Mouse (Mus musculus): ENCODE measurements around the gene Vrtn.

The Vrtn gene

DNA sequence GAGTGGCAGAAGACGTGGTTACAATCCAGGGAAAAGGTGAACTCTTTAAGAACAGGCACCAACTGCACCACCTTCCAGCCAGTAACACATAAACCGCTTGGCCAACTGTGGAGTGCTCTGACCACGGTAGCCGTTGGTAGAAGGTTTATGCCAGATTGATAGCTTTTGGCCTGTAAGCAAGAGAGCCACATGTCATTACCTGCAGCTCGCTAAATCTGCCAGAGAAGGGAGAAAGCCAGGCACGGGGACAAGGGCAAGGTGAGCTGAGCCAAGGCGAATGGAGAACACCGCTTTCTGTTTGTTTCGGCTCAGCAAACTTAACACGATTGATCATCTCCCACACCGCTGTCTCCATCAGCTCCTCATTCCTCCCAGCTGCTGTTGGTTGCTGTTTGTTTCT, 48.2 kb downstream of the Vrtn start:
- no peak for DNase-seq (ENCODE audit: low spot score)

DNA sequence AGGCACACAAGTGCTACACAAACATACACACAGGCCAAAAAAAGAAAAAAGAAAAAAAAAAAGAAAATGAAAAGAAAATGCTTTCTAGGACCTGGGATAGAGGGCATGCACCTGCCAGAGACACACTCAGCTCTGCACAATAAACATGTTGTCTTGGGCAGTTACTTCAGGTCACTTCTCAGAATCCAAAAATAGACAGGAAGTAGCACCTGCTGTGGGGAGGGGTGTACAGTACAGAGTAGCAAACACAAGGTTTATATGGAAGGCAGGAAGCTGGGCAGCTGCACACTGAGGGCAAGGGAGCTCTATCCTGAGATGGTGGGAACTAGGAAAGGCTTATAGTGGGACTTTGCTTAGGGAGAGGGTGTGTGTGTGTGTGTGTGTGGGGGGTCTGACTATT, 50.5 kb downstream of the Vrtn start:
- DNase-seq (ENCODE audit: low spot score) = no peak

DNA sequence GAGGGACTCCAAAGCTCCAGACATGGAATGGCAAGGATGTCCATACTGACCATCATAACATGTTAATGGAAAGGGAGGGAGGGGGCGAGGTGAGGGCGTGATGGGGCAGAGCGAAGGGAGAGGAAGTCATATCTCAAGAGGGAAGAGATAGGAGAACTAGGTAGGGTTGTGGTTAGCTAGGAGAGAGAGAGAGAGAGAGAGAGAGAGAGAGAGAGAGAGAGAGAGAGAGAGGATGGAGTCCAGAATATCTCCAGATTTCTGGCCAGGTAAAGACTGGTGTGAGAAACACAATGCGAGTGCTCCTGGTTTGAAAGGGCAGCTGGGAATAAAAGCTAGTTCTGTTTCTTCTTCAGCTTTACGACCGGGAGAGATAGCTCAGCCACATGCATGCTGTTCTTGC, 51.3 kb downstream of the Vrtn start:
- DNase-seq (ENCODE audit: low spot score) = no peak

DNA sequence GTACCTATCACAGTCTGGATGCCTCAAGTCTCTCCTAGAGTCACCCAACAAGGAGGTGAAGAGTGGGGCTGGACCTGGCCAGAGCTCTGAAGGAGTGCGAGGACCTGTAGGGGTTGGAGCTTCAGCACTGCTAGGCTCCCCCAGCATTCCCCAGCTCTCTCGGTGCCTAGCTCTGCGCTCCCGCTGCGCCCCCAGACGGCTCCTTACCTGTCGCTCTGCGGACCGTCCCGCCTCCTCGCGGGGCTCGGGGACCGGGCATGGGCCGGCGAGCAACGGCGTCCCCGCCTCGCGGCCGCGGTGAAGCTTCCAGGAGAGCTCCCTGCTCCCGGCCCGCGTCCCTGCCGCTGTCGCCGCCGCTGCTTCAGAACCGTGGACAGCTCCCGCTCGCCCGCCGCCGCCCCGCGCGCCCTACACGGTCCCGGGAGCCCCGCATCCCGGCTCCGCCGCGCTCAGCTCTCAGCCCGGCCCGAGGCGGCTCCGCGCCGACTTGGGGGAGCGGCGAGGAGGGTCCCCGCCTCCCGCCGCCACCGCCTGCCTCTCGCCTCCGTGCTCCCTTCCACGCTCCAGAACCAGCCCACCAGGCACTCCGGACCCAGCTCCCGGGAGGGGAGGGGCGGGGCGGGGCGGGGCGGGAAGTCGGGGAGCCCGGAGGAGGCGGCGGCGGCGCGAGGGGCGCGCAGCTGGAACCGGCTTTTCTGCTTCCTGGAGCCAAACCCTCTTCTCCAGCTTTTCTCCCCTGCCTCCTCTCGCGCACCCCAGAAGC, 57.7 kb downstream of the Vrtn start, which contains the start of gene Syndig1l:
TSS of gene Syndig1l (minus strand) at position 513 of the 763 bp plus-strand sequence.
- DNase-seq (ENCODE audit: low spot score) = peak; percentile 47
